Mouse (Mus musculus): ENCODE measurements around the gene Gnb3. TPM values are rescaled to one million over a fixed set of nuclear protein-coding genes. Genes with fewer than 3 reads are reported as not detected.
"Not testable (repeated sequence)": the region's sequence is repeated elsewhere in the genome, so short reads cannot be mapped to it uniquely, and the experiment has no call there.

Gnb3 gene
- total RNA-seq, 2 experiments from 2014 or later: 0.19 to 0.28 TPM

DNA sequence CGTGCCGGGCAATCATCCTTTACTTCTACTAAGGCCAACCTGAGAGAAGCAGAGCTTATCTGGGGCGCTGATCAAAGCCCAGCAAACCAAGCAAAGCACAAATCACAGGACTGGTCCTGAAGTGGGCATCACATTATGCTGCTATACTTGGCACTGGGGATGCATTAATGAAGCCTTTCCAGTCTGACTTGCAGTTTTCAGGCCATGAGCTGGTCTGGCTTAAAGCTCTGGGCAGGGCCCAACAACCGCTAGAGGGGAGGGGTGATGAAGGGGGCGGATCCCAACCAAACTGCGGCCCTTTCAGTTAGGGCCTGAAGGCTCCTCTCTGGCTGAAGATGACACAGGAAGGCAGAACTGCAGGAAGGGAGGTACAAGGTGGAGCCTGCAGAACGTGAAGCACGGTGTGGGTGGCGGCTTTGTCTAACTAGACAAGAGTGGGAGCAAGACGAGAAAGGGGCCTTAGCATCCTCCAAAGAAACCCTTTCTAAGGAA, 11.9 kb downstream of the Gnb3 start:
- DNase-seq (ENCODE audit: extremely low spot score in 1 of 2, low spot score in 2 of 2): peak in 1 of 2 experiments; percentile 39
- intact Hi-C loops (cut with DNase I): no loop called here

DNA sequence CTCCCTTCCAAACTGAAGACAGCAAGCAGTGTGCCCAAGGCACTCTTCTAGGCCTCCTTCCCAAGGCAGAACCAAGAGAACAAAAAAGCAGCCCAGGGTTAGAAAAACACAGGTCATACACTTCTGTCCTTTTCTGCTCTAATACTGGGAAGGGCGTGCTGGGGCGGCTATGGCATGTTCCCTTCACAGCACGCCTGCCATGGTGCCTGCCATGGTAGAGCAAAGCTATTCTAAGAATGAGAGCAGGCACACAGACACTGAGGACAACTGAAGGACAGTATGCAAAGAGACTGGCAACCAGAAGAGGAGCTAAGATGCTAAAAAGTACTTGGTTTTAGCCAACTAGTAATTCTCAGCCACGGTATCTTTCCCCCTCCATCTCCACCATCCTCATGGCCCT, 18.0 kb downstream of the Gnb3 start:
- intact Hi-C loops (cut with DNase I): no loop called here
- peak in 1 of 2 experiments; percentile 3 for DNase-seq (ENCODE audit: extremely low spot score in 1 of 2, low spot score in 2 of 2)

DNA sequence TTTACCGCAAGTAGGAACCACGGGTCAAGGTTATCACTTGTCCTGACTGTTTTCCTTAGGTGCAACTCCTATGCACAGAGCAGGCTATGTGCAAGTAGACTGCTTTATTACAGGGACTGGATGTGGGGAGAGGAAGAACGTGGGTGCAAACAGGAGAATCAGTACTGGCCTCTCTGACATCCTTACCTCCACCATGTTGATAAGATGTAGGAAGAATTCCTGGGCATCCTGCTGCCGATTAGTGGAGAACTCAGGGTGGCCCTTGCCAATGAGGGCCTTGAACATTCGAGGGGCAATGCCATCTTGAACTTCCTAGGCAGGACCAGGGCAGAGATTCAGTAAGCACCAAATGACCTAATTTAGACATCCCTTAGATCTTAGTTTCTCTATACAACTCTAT, 19.2 kb downstream of the Gnb3 start:
- DNase-seq (ENCODE audit: extremely low spot score in 1 of 2, low spot score in 2 of 2): peak in 1 of 2 experiments; percentile 1
- intact Hi-C loops (cut with DNase I): no loop called here

DNA sequence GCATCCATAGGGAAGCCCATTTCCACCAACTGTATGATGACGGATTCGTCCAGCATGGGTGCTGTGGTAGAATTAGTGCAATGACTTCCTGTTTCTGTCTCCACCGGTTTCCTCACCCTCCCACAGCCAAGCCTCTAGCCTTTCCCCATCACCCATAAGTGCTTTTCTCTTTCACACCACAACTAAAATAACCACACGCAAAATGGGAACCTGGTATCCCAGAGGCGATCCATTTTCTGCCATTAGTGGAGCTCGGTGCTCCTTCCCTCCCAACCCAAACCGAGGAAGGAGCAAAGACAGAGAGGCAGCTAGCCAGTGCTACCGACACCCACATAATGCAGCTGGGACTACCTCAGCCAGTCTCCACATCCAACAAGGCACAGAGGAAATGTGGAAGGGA, 22.1 kb downstream of the Gnb3 start:
- DNase-seq (ENCODE audit: extremely low spot score in 1 of 2, low spot score in 2 of 2): no peak
- intact Hi-C loops (cut with DNase I): no loop called here

DNA sequence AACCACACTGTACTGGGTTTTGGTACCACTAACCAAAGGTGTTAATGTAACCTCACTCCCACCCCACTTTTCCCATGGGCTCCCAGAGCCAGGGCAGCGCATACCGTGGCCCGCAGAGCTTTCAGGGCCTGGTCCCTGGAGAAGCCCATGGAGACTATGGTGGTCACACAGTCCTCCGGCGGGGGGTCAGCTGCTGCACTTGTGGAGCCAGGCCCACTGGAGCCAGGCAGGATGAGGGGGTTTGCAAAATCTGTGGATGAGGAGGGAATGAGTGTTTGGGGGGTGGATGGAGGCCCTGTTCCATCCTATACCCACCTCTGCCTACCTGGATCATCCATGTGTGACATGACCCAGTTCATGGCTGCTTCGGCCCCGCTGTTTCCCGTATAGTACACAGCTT, 22.5 kb downstream of the Gnb3 start:
- intact Hi-C loops (cut with DNase I): no loop called here
- peak in 1 of 2 experiments; percentile 18 for DNase-seq (ENCODE audit: extremely low spot score in 1 of 2, low spot score in 2 of 2)

DNA sequence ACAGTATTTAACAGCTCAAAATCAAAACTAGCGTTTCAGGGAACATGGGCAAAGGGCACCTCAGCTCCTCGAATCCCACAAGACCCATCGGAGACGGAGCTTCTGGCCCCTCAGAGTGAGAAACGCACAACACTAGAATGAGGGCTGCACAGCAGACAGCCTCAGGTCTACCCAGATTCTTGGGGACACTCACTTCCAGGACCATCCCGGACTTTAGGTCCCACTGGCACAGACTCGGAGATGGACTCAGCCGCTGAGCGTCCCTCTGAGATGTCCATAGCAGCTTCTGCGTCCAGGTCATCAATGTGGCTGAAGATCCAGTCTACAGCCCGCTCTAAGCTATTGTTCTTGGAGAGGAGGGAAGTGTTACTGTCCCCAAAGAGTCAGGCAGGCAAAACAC, 22.9 kb downstream of the Gnb3 start:
- intact Hi-C loops (cut with DNase I): no loop called here
- peak in 1 of 2 experiments; percentile 13 for DNase-seq (ENCODE audit: extremely low spot score in 1 of 2, low spot score in 2 of 2)

DNA sequence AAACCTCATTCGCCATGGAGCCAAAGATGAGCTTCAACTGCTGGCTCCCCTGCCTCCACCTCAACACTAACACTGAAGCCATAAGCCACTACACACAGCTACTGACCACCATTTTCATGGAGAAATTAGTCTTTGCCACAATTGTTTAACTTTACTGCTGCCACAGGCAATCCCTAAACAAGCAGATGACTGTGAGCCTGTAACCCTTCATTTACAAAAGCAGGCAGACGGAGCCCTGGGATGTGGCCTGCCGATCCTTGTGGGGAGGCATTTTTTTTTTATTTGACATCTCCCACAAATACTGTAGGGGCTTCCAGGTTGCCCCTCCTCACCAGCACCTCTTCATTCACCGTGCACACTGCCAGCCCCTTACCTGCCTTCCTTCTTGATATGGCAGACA, 23.5 kb downstream of the Gnb3 start:
- intact Hi-C loops (cut with DNase I): no loop called here
- peak in 1 of 2 experiments; percentile 7 for DNase-seq (ENCODE audit: extremely low spot score in 1 of 2, low spot score in 2 of 2)

DNA sequence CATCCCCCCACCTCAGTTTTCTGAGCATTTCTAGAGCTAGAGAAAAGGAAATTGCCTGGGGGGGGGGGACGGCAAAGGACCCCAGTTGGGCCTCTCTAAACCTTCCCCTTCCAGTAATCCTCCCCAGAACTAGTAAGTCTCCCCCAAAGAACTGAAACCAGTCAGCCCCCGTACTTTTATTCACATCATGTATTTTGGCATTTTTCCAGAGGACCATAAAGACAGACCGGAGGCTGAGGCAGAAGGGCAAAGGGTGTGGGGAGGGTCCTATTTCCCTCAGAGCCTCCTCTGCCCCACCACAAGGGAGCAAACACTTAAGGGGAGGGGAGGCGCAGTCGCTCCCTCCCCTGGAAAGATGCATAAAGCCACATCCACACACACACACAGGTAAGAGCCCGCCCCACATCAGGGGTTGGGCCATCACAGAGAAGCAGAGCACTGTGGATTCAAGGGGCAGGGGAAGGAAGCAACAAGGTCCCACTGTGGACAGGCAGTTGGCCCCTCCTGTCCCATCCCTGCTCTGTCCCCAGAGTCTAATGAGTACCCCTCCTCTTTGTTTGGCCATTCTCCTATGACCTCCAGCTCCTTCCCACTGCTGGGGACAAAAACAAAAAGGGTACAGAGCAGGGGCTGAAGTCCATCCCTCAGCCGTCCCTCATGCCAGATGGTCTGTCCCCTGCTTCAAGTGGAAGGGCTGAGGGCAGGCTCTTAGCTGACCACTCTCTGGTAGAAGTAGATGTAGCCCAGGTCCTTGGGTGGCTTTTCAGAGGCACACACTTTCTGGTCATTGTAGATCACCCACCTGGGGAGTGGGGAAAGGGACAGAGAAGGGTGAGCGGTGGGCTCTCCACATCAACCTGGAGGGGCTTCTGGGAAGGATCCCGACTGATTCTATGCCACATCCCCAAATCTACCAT, 25.0 kb downstream of the Gnb3 start:
- DNase-seq (ENCODE audit: extremely low spot score in 1 of 2, low spot score in 2 of 2): peak in 1 of 2 experiments; percentile 24
- intact Hi-C loops (cut with DNase I): no loop called here

DNA sequence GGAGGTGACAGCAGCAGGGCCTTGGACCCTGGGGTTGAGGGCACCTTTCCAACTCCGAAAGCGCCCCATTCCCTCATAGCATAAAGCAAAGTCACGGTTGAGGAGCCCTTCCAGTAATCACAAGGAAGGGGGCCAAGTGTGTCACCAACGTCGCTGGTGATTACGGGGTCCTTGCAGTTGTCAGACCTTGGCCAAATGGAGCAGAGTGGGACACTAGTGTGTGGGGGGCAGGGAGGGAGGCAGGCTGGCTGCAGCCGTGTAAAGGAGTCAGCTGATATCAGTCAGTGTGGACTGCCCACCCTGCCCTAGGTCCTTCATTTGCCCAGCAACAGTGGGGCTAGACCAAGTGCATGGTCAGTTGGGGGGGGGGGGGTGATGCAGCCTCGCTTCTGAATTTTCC, 25.6 kb downstream of the Gnb3 start:
- intact Hi-C loops (cut with DNase I): no loop called here
- DNase-seq (ENCODE audit: extremely low spot score in 1 of 2, low spot score in 2 of 2): peak in 1 of 2 experiments; percentile 60

DNA sequence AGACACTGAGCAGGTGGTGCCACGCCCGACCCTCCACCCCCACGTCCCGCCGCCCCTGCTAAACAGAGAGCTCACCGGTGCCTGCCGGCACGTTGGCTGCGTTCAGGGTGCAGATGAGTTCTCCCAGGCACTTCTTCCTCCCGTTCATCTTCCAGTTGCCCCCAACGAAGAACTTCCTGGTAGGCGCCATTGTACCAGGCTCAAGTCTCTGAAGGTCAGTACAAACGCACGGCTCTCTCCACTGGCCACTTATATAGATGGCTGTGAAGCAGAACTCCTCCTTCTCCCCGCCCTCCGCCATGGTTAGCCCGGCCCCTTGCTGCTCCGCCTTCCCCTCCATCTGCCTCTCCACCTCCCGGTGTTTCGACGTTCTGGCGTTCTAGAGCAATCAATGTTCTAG, 26.1 kb downstream of the Gnb3 start, which contains the start of gene Tpi1:
Tpi1 (minus strand) TSS at position 364 of the 400 bp plus-strand sequence.
- intact Hi-C loops (cut with DNase I): no loop called here
- DNase-seq (ENCODE audit: extremely low spot score in 1 of 2, low spot score in 2 of 2): peak; percentile 88 to 94

DNA sequence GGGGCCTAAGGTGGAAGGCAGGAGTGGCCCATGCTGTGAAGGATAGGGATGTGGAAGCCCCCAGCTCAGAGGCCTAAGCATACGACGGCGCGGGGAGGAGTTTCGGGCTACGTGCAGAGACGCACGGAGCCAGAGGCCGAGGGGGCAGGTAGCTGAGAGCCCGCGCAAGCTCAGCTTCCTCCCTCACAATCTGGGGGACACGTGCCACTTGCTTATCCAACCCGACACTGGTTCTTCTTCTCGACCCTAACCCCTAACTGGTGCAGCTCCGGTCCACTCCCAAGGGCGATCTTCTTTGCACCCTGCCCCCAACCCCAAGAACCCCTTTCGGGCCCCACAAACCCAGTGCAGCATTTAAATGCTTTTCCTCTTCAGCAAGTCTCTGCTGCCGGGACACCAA, 26.6 kb downstream of the Gnb3 start:
- DNase-seq (ENCODE audit: extremely low spot score in 1 of 2, low spot score in 2 of 2): peak; percentile 71 to 85
- intact Hi-C loops (cut with DNase I): no loop called here

DNA sequence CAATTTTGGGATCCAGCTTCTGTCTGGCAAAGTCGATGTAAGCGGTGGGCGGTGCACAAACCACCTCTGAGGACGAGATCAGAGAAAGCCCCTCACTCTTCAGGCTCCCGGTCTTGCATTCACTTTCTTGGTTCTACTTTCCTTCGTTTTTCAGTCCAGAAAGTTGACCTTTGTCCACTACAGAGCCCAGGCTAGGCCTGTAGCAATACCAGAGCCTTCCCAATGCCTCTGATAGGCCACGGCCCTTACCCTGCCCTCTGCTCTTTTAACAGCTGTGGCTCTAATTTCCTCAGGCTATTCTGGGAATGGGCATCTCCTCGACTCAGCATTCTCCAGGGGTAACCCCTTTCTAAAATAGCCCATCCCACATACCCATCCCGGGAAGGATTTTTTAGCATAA, 27.2 kb downstream of the Gnb3 start:
- DNase-seq (ENCODE audit: extremely low spot score in 1 of 2, low spot score in 2 of 2): peak in 1 of 2 experiments; percentile 25
- intact Hi-C loops (cut with DNase I): no loop called here

DNA sequence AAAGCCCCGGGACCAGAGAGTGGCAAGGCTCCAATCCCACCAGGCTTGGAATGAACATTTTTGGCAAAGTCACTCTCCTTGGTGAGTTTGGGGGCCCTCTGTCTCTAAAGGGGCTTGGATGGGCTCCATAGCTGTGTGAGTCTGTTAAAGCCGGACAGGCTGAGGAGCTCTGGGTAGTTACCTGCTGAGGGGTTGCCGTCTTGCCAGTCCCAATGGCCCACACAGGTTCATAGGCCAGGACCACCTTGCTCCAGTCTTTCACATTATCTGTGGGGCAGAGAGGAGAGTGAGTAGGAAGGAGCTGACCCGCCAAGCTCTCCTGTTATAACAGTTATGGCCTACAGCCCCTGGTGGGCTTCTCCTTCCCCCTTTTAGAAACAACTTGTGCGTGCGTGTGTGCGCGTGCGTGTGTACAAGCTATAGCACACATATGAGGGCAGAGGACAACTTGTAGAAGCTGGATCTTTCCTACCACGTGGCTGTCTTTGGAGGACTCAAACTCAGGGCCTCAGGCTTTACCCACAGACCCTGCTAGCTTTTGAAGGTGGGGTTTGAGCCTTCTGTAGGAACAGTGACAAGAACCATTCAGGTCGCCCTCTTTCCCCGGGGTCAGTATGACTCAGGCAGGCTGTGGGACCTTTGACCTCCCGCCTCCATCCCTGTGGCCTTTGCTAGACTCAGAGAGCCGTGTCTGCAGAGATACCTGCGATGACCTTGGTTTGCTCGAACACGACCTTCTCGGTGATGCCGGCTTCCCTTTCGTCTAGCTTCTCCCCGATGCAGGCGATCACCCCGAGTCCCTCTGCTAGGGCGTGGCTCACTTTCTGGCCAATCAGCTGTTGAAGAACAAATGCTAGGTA, 28.1 kb downstream of the Gnb3 start:
- DNase-seq (ENCODE audit: extremely low spot score in 1 of 2, low spot score in 2 of 2): peak in 1 of 2 experiments; percentile 43
- intact Hi-C loops (cut with DNase I): no loop called here

DNA sequence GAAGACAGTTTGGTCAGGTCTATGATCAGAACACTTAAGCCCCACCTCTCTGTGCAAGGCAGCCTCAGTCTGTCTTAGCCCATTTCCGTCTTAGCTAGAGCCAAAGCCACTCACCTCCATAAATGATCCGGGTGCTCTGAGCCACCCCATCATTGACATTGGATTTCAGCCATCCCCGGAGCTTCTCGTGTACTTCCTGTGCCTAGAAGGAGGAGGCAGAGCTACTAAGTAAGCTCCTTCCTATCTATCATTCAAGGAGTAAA, 28.7 kb downstream of the Gnb3 start:
- intact Hi-C loops (cut with DNase I): no loop called here

DNA sequence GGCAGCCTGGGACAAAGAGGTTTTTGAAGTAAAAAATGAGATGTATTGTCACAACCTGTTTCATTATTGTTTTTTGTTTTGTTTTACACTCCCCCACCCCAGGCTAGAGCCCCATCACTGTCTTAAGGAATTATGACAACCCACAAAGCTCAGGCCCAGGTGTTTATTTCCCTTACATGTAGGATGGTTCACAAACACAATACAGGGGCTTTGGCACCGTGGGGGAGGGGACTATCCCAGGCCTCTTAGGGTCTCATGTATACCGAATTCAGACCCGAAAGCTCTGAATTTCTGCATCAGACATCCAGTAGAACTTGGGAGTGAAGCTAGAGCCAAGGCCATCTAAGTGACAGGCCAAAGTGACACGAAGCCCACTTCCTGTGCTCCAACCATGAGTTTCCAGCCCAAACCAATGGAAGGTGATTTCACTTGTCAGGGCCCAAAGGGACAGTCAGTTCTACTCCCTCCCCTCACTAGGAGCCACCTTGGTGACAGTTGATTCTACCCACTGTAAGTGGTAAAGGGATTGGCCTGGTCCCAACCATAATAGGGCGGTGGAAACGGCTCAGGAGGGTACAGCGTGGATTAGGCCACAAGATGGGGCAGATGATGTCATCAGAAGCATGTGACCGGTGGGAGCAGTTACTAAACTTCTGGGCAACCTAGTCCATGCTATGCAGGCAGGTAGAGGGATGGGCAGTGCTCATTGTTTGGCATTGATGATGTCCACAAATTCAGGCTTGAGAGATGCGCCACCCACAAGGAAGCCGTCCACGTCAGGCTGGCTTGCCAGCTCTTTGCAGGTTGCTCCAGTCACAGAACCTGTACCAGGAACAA, 29.3 kb downstream of the Gnb3 start:
- DNase-seq (ENCODE audit: extremely low spot score in 1 of 2, low spot score in 2 of 2); intact Hi-C loops (cut with DNase I): not testable (repeated sequence)

More for the DNA sequence above, 28.7 kb downstream of the Gnb3 start:
- no peak for DNase-seq (ENCODE audit: extremely low spot score in 1 of 2, low spot score in 2 of 2)

DNA sequence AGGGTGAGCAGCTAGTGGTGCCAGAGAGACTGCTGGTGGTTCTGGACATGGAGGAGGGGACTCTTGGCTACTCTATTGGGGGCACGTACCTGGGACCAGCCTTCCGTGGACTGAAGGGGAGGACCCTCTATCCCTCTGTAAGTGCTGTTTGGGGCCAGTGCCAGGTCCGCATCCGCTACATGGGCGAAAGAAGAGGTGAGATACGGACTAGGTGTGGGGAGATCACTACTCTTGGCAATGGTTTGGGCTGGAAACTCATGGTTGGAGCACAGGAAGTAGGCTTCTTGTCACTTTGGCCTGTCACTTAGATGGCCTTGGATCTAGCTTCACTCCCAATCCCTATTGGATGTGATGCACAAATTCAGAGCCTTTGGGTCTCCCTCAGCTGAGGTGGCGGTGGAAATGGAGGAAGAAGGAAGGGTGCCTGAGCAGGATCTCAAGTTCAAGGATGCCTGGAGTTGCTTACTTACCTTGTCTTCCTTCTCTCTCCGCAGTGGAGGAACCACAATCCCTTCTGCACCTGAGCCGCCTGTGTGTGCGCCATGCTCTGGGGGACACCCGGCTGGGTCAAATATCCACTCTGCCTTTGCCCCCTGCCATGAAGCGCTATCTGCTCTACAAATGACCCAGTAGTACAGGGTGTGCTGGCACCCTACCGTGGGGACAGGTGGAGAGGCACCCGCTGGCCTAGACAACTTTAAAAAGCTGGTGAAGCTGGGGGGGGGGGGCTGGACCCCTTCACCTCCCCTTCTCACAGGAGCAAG, 30.1 kb downstream of the Gnb3 start:
- intact Hi-C loops (cut with DNase I): loop anchor here (5.0 kb wide), 1 partner anchor 53 kb away; the partner anchor contains the start of genes Atn1 and Gm45234
- peak in 1 of 2 experiments; percentile 53 for DNase-seq (ENCODE audit: extremely low spot score in 1 of 2, low spot score in 2 of 2)

DNA sequence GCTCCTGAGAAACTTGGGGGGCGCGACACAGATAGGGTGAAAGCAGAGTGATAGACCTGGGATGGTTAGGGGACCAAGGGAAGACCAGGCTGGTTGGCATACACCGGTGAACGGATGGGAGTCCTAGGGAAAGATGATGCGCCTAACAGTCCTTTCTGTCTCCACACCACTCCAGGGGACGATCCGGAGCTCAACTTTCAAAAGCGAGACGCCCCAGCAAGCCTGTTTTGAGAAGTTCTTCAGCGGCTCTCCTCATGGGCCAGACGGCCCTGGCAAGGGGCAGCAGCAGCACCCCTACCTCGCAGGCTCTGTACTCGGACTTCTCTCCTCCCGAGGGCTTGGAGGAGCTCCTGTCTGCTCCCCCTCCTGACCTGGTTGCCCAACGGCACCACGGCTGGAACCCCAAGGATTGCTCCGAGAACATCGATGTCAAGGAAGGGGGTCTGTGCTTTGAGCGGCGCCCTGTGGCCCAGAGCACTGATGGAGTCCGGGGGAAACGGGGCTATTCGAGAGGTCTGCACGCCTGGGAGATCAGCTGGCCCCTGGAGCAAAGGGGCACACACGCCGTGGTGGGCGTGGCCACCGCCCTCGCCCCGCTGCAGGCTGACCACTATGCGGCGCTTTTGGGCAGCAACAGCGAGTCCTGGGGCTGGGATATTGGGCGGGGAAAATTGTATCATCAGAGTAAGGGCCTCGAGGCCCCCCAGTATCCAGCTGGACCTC, 30.9 kb downstream of the Gnb3 start:
- peak in 1 of 2 experiments; percentile 89 for DNase-seq (ENCODE audit: extremely low spot score in 1 of 2, low spot score in 2 of 2)
- intact Hi-C loops (cut with DNase I): loop anchor here (5.0 kb wide), 1 partner anchor 52 kb away; the partner anchor contains the start of genes Atn1 and Gm45234
